Mouse (Mus musculus): Measurements from ENCODE around the gene Sugct.

- TF ChIP-seq TAL1 (IDR thresholded peaks at IDR 0.05; ENCODE audit: low read length) (no peak), GATA1 (IDR thresholded peaks at IDR 0.05; ENCODE audit: low read length) (no peak)
Observed at GRCm38 (mm10) chr13:16912214-16912613, 783.1 kb downstream of the Sugct start.
